Mouse (Mus musculus) stomach, embryonic 16.5 days (tissue): ENCODE results near the gene Crtac1. TPM values are rescaled to one million over a fixed set of nuclear protein-coding genes. Genes with fewer than 3 reads are reported as not detected.

Source experiments
- ATAC-seq: fragments of 200-750 bp; cut with Nextera tagmentation; 2 replicates; pipeline ENCODE4 v1.8.0; 2017; ENCODE audit warnings: moderate number of reproducible peaks, moderate TSS enrichment; ENCODE audit not compliant: insufficient read depth, low FRiP score
- H3K27ac ChIP-seq: fragments of 300-500 bp; sonication (generic); 2 replicates; pipeline ENCODE4 v1.5.1; 2014; ENCODE audit warnings: low read length
- H3K27me3 ChIP-seq: fragments of 300-500 bp; sonication (generic); 2 replicates; pipeline ENCODE4 v1.6.1; 2014; ENCODE audit warnings: low read length, control low read depth, mixed read lengths; ENCODE audit not compliant: control insufficient read depth, insufficient read depth
- H3K36me3 ChIP-seq: fragments of 300-500 bp; sonication (generic); 2 replicates; pipeline ENCODE4 v1.6.1; 2014; ENCODE audit warnings: low read length; ENCODE audit not compliant: control insufficient read depth, insufficient read depth
- H3K4me1 ChIP-seq: fragments of 300-500 bp; sonication (generic); 2 replicates; pipeline ENCODE4 v1.6.1; 2014; ENCODE audit warnings: low read length, control low read depth, mixed read lengths; ENCODE audit not compliant: control insufficient read depth, insufficient read depth
- H3K4me2 ChIP-seq: fragments of 300-500 bp; sonication (generic); 2 replicates; pipeline ENCODE4 v1.6.1; 2014; ENCODE audit warnings: low read depth, low read length, mixed read lengths
- H3K4me3 ChIP-seq: fragments of 300-500 bp; sonication (generic); replicated peaks from 2 replicates; pipeline ENCODE4 v1.5.1; 2014; ENCODE audit warnings: mild to moderate bottlenecking, low read length
- H3K9ac ChIP-seq: fragments of 300-500 bp; sonication (generic); 2 replicates; pipeline ENCODE4 v1.6.1; 2014; ENCODE audit warnings: low read length
- H3K9me3 ChIP-seq: fragments of 300-500 bp; sonication (generic); replicated peaks from 2 replicates; pipeline ENCODE4 v1.6.1; 2016; ENCODE audit warnings: low read length, control low read depth; ENCODE audit not compliant: control insufficient read depth
- WGBS: fragments of 180-500 bp; shearing (Covaris S2); extraction: QIAGEN DNeasy Blood & Tissue Kit; methylation state at CpG from one replicate; pipeline ENCODE4 v1.1.7; 2014; 5-methylcytosine and 5-hydroxymethylcytosine counted together
- polyA plus RNA-seq: library from polyadenylated mRNA; unstranded; fragments of >200 nt; fragmentation: Nextera tagmentation; extraction: Ambion mirVana; gene quantifications from 2 replicates; pipeline ENCODE4 v1.2.1, GENCODE M21; 2015

Crtac1 gene
- polyA plus RNA-seq, 1 experiment from 2014 or later = 3.9 TPM

DNA sequence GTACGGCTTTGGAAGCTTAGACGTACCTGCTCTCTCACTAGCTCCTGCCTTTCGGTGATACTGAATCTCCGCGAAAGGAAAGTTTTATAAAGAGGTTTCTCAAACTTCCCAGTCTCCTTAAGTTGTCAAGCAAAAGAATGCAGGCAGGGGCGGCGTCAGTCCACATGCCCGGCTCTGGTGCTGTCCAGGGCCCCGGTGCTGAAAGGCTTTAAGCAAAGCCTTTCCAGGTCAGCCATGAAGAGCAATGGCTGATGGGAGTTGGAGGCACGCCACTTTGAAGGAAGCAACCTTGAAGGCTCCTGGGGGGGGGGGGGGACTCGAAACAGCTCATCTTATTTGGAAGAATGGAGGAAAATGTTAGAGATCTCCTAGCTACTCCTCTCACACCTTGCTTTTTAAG is 34.3 kb downstream of the Crtac1 start:
- Histone ChIP-seq H3K36me3 (no peaks in the 10 kb centered on the region), H3K9ac (no peak overlapping the region), H3K4me2 (no peak overlapping the region), H3K27ac (no peak overlapping the region), H3K27me3 (no peaks in the 10 kb centered on the region), H3K4me1 (no peaks in the 10 kb centered on the region), H3K9me3 (no peaks in the 10 kb centered on the region), H3K4me3 (no peak overlapping the region)
- ATAC-seq = no peak
- 18% methylated on average over 11 of the region's 11 CpGs for WGBS

DNA sequence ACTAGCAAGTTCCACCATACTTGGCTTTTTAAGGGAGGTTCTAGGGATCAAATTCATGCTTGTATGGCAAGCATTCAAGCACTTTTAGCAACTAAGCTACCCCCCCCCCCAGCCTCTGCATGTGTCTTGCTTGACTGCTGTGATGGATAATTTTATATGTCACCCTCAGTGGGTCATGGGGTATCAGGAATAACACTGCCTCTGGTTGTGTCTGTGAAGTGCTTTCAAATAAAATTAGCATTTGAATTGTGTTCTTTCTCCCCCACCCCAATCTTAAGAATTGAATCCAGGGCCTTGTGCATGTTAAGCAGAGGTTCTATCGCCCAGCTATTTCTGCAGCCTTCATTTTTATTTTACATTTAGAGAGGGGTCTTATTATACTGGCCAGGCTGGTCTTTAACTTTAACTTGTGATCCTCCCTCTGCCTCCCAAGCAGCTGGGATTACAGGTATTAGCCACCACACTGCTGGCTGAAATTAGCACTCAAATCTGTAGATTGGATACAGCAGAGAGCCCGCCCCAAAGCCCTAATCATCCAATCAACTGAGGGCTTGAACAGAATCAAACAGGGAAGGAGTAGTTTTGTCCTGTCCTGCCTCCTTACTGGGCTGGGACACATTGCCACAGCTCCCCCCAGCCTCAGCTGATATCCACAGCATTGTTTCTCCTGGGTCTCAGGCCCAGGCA is 36.6 kb downstream of the Crtac1 start:
- WGBS = 61% methylated on average over 2 of the region's 2 CpGs
- Histone ChIP-seq H3K4me2 (no peak overlapping the region), H3K9ac (no peak overlapping the region), H3K27me3 (no peaks in the 10 kb centered on the region), H3K36me3 (no peaks in the 10 kb centered on the region), H3K4me3 (no peak overlapping the region), H3K27ac (no peak overlapping the region), H3K4me1 (no peaks in the 10 kb centered on the region), H3K9me3 (no peaks in the 10 kb centered on the region)
- no peak for ATAC-seq

DNA sequence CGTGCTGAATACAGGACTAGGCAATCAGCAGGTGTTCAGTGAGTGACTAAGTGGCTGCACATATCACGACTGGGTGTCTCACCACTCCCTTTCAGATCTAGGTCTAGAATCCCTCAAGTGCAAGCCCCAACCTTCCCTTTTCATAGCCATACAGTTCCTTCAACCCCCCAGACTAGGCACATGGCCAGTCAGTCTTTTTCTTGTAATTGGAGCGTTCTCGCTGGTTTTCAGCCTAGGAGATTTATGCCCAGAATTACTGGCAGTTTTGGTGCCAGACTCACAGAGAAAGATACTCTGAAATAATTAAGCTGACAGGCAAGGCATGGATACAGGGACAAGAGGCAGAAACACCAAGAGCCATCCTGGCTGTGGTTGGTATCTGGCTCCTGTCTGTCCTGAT is 37.7 kb downstream of the Crtac1 start:
- no peak for ATAC-seq
- Histone ChIP-seq H3K9me3 (no peaks in the 10 kb centered on the region), H3K4me1 (no peaks in the 10 kb centered on the region), H3K4me3 (no peak overlapping the region), H3K27me3 (no peaks in the 10 kb centered on the region), H3K9ac (no peak overlapping the region), H3K36me3 (no peaks in the 10 kb centered on the region), H3K27ac (no peak overlapping the region), H3K4me2 (no peak overlapping the region)
- WGBS = 81% methylated on average over 4 of the region's 4 CpGs

DNA sequence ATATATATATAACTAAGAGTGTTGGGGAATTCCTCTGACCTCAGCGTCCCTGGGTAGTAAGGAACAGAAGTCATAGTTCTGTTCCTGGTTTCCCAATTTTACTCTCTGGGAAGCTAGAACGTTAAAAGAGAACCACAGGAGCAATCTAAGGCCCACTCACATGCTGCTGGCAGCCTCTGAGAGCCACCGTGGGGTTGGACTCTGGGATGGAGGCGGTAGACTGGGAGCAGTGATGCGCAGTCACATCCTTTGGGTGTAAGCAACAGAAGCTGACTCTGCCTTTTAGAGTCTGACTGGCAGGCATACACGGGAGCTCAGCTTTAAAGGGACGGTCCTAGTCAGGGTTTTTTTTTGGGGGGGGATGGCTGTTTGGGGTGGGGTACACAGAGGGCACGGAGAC is 39.5 kb downstream of the Crtac1 start:
- no peak for ATAC-seq
- WGBS = 87% methylated on average over 8 of the region's 8 CpGs
- Histone ChIP-seq H3K27ac (no peak overlapping the region), H3K9ac (no peak overlapping the region), H3K9me3 (no peaks in the 10 kb centered on the region), H3K4me3 (no peak overlapping the region), H3K36me3 (no peaks in the 10 kb centered on the region), H3K4me1 (no peaks in the 10 kb centered on the region), H3K27me3 (no peaks in the 10 kb centered on the region), H3K4me2 (no peak overlapping the region)

DNA sequence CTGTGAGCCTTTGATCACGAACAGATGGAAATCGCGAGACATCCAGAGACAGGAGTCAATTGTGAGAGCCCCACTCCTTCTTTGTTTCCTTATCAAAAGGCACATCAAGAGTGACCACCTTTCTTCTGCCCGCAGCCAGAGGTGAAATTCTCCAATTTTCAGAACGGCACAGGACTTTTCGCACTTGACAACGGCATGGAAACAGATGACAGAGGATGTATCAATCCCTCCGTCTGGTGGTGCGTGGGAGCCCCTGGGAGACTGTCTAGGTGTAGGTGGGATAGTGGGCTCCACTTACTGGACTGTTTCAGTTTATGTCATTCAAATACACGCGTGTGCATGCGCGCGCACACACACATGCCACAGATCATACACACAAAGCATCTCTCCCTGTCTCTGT is 42.0 kb downstream of the Crtac1 start:
- H3K9me3 ChIP-seq = no peaks in the 10 kb centered on the region
- 90% methylated on average over 14 of the region's 14 CpGs for WGBS
- no peak overlapping the region for H3K4me2 ChIP-seq
- ATAC-seq = no peak
- H3K27ac ChIP-seq = no peak overlapping the region
- no peaks in the 10 kb centered on the region for H3K4me1 ChIP-seq
- H3K36me3 ChIP-seq = no peaks in the 10 kb centered on the region
- H3K4me3 ChIP-seq = no peak overlapping the region
- H3K9ac ChIP-seq = no peak overlapping the region
- peaks cover 2% of the 10 kb centered on the region; the same call in 1 of the 2 replicates for H3K27me3 ChIP-seq

DNA sequence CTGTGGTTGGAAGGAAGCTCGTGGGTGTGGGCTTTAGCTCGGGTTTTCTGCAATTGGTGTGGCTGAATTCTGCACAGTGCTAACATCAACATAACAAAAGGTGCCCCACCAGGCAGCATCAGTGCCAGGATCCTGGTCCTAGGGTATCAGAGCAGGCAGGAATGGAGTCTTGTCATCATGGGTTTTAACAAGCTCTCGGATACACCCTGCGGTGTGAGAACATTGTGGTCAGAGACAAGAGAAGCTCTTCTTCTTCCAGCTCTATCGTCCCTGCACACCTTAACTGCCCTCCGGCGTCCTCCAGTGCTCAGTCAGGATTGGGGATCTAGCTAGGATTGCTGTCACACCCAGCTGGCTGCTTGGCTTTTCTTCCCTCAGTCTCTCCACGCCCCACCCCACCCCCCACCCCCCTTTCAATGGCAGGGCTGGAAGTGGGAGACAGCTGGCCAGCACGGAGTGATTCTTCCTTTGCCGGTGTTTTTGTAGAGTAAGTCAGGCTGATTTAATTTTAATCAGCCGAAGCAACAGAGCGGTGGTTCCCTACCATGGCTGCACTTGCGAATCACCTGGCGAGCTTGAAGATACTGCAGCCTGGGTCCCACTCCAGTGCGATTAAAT is 46.5 kb downstream of the Crtac1 start:
- WGBS = 23% methylated on average over 15 of the region's 15 CpGs
- Histone ChIP-seq H3K27me3 (peaks cover 18% of the 10 kb centered on the region), H3K27ac (no peak overlapping the region), H3K9me3 (no peaks in the 10 kb centered on the region), H3K36me3 (no peaks in the 10 kb centered on the region), H3K4me3 (no peak overlapping the region), H3K4me2 (no peak overlapping the region), H3K4me1 (no peaks in the 10 kb centered on the region), H3K9ac (no peak overlapping the region)
- no peak for ATAC-seq

DNA sequence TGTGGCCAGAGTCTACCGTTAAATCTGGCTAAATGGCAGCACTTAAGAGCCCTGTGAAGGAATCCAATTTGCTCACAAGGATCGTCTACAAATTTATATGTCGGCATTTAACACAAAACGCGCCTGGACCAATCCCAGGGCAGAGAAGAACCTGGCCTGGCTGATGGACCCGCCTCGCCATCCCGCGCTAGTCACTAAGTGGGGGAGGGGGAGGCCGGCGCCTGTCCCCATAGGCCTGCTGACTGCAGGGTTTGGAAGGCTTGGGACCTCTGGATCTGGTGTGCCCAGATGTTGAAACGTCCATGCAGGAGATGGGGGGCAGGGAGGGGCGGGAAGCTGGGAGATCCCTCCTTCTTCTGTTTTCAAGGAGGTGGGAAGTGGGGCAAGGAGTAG is 50.6 kb downstream of the Crtac1 start:
- 4% methylated on average over 13 of the region's 13 CpGs for WGBS
- no peak overlapping the region for H3K9ac ChIP-seq
- no peak for ATAC-seq

DNA sequence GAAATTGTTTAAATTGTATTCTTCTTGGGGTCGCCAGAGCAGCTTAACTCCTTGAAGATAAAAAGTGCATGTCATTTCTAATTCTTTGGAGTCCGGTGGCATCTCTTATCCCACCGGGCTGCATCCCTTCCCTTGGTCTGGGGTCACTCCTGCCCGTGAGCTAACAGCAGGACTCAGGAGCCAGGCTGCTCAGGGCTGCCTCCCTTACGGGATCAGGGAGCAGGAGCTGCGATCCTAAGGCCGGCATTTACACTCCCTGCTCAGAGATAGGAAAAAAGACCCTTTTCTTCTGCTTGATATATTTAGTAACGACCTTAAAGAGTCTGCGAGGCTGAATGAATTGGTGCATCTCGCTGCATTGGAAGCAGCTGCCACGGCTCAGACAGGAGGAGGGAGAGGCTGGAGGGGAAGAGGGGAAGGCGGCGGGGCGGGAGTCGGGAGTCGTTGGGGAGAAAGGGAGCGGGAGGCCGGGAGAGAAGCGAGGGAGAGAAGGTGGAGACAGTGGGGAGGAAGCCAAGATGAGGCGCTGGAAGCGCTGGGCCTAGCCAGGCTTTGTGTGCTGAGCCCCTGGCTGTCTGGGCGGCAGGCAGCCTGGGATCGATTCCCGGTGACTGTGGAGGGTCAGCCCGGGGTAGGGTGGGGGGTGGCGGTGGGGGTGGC is 51.1 kb downstream of the Crtac1 start:
- H3K36me3 ChIP-seq = no peaks in the 10 kb centered on the region
- no peak overlapping the region for H3K27ac ChIP-seq
- no peak overlapping the region for H3K9ac ChIP-seq
- ATAC-seq = 0 out of 2 replicates have a peak, but pooled peaks have one; percentile 64
- no peaks in the 10 kb centered on the region for H3K9me3 ChIP-seq
- H3K4me2 ChIP-seq = peak overlapping the region; percentile 43
- no peaks in the 10 kb centered on the region for H3K4me1 ChIP-seq
- H3K4me3 ChIP-seq = 0 out of 2 replicates have a peak overlapping the region, but pooled peaks have one; percentile 17
- peaks cover 18% of the 10 kb centered on the region for H3K27me3 ChIP-seq
- 2% methylated on average over 26 of the region's 26 CpGs for WGBS

More for the DNA sequence above, 50.6 kb downstream of the Crtac1 start:
- H3K27ac ChIP-seq = no peak overlapping the region
- 0 out of 2 replicates have a peak overlapping the region, but pooled peaks have one; percentile 17 for H3K4me3 ChIP-seq
- peak overlapping the region; percentile 43 for H3K4me2 ChIP-seq
- no peaks in the 10 kb centered on the region for H3K36me3 ChIP-seq
- no peaks in the 10 kb centered on the region for H3K4me1 ChIP-seq
- H3K27me3 ChIP-seq = peaks cover 18% of the 10 kb centered on the region
- no peaks in the 10 kb centered on the region for H3K9me3 ChIP-seq

DNA sequence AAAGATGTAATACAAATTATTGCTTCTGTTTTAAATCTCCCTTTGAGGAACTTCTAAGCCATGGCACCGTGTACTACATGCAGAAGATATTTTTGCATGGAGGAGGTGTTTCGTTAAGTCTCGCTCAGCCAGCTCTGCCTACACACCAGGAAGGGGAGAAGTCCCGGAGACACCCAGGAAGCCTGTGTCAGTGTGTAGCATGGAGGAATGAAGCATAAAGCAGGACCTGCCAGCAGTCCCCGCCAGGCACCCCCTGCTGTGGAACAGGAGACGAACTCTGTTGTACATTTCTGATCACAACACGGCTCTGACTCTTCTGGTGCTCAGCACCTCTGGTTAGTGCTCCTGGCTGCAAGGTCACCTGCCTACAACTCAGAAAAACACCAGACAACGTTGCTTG is 51.8 kb downstream of the Crtac1 start:
- Histone ChIP-seq H3K9ac (no peak overlapping the region), H3K27ac (no peak overlapping the region), H3K4me1 (no peaks in the 10 kb centered on the region), H3K4me3 (no peak overlapping the region), H3K9me3 (no peaks in the 10 kb centered on the region), H3K4me2 (no peak overlapping the region), H3K36me3 (no peaks in the 10 kb centered on the region), H3K27me3 (peaks cover 18% of the 10 kb centered on the region)
- WGBS = 41% methylated on average over 8 of the region's 8 CpGs
- ATAC-seq = no peak
